Mouse (Mus musculus): ENCODE data around the gene Slc4a1. TPM values are rescaled to one million over a fixed set of nuclear protein-coding genes. Genes with fewer than 3 reads are reported as not detected.

Gene Slc4a1
- polyA plus RNA-seq, 1 experiment = 0.72 TPM

- Histone ChIP-seq H3K27ac (ENCODE audit: insufficient read depth, low read length) (peak overlapping the region; percentile 97), H3K4me3 (replicated peaks; ENCODE audit: insufficient read depth, low read depth, low read length) (peak overlapping the region; percentile 67), H3K27me3 (ENCODE audit: control insufficient read depth, insufficient read depth, low read length) (no peaks in the 10 kb centered on the region), H3K4me1 (ENCODE audit: control insufficient read depth, insufficient read depth, low read length) (no peaks in the 10 kb centered on the region; the same call in 1 of the 2 replicates)
- TF ChIP-seq POLR2A (IDR thresholded peaks at IDR 0.05; ENCODE audit: borderline replicate concordance, insufficient read depth, low read length) (peak; percentile 90), CTCF (IDR thresholded peaks at IDR 0.05; ENCODE audit: borderline replicate concordance, insufficient read depth, low read depth, low read length) (no peak)
- DNase-seq = peak; percentile 92 to 97
- WGBS = 1% methylated on average over 38 of the region's 38 CpGs
These were observed 45.9 kb downstream of the Slc4a1 start for GRCm38 (mm10) chr11:102319941-102320685.

- TF ChIP-seq CTCF (IDR thresholded peaks at IDR 0.05; ENCODE audit: borderline replicate concordance, insufficient read depth, low read depth, low read length) (no peak), POLR2A (IDR thresholded peaks at IDR 0.05; ENCODE audit: borderline replicate concordance, insufficient read depth, low read length) (peak; percentile 78; the same call in 1 of the 2 replicates)
- DNase-seq = peak; percentile 93 to 96
- under 1% methylated on average over 25 of the region's 25 CpGs for WGBS
- Histone ChIP-seq H3K27ac (ENCODE audit: insufficient read depth, low read length) (peak within 1 kb of the TSS; percentile 100), H3K4me1 (ENCODE audit: control insufficient read depth, insufficient read depth, low read length) (no peaks in the 10 kb centered on the region; the same call in 1 of the 2 replicates), H3K4me3 (replicated peaks; ENCODE audit: insufficient read depth, low read depth, low read length) (peak within 1 kb of the TSS; percentile 67), H3K27me3 (ENCODE audit: control insufficient read depth, insufficient read depth, low read length) (no peaks in the 10 kb centered on the region)
These were observed 46.6 kb downstream of the Slc4a1 start, which contains the start of gene Ubtf for GRCm38 (mm10) chr11:102319410-102319792. Ubtf (minus strand) TSS chr11:102319742.

- under 1% methylated on average over 84 of the region's 84 CpGs for WGBS
- TF ChIP-seq POLR2A (IDR thresholded peaks at IDR 0.05; ENCODE audit: borderline replicate concordance, insufficient read depth, low read length) (0 out of 2 replicates have a peak, but pooled peaks have one; percentile 19), CTCF (IDR thresholded peaks at IDR 0.05; ENCODE audit: borderline replicate concordance, insufficient read depth, low read depth, low read length) (no peak)
- Histone ChIP-seq H3K27ac (ENCODE audit: insufficient read depth, low read length) (peak overlapping the region; percentile 100), H3K27me3 (ENCODE audit: control insufficient read depth, insufficient read depth, low read length) (no peaks in the 10 kb centered on the region), H3K4me3 (replicated peaks; ENCODE audit: insufficient read depth, low read depth, low read length) (peak overlapping the region; percentile 67), H3K4me1 (ENCODE audit: control insufficient read depth, insufficient read depth, low read length) (no peaks in the 10 kb centered on the region; the same call in 1 of the 2 replicates)
- DNase-seq = peak in 1 of 2 experiments; percentile 65
These were observed 47.2 kb downstream of the Slc4a1 start for GRCm38 (mm10) chr11:102318576-102319409.

- Histone ChIP-seq H3K4me3 (replicated peaks; ENCODE audit: insufficient read depth, low read depth, low read length) (peak overlapping the region; percentile 67), H3K27ac (ENCODE audit: insufficient read depth, low read length) (peak overlapping the region; percentile 100), H3K27me3 (ENCODE audit: control insufficient read depth, insufficient read depth, low read length) (no peaks in the 10 kb centered on the region), H3K4me1 (ENCODE audit: control insufficient read depth, insufficient read depth, low read length) (no peaks in the 10 kb centered on the region; the same call in 1 of the 2 replicates)
- WGBS = 1% methylated on average over 71 of the region's 77 CpGs
- peak; percentile 76 to 81 for DNase-seq
- TF ChIP-seq POLR2A (IDR thresholded peaks at IDR 0.05; ENCODE audit: borderline replicate concordance, insufficient read depth, low read length) (no peak), CTCF (IDR thresholded peaks at IDR 0.05; ENCODE audit: borderline replicate concordance, insufficient read depth, low read depth, low read length) (no peak)
These were observed 48.0 kb downstream of the Slc4a1 start for GRCm38 (mm10) chr11:102317901-102318575.

- no peaks in the 10 kb centered on the region; the same call in 1 of the 2 replicates for H3K4me1 ChIP-seq (ENCODE audit: control insufficient read depth, insufficient read depth, low read length)
- peak; percentile 71 to 78 for DNase-seq
- no peak for TF ChIP-seq POLR2A (IDR thresholded peaks at IDR 0.05; ENCODE audit: borderline replicate concordance, insufficient read depth, low read length)
- no peak; the same call in 1 of the 2 replicates for TF ChIP-seq CTCF (IDR thresholded peaks at IDR 0.05; ENCODE audit: borderline replicate concordance, insufficient read depth, low read depth, low read length)
These were observed 48.6 kb downstream of the Slc4a1 start for GRCm38 (mm10) chr11:102317298-102317900.

GRCm38 (mm10) chr11:102316572-102317297, 49.3 kb downstream of the Slc4a1 start:
- Histone ChIP-seq H3K4me1 (ENCODE audit: control insufficient read depth, insufficient read depth, low read length) (no peaks in the 10 kb centered on the region; the same call in 1 of the 2 replicates), H3K27me3 (ENCODE audit: control insufficient read depth, insufficient read depth, low read length) (no peaks in the 10 kb centered on the region), H3K4me3 (replicated peaks; ENCODE audit: insufficient read depth, low read depth, low read length) (peak overlapping the region; percentile 67), H3K27ac (ENCODE audit: insufficient read depth, low read length) (peak overlapping the region; percentile 99)
- no peak for TF ChIP-seq POLR2A (IDR thresholded peaks at IDR 0.05; ENCODE audit: borderline replicate concordance, insufficient read depth, low read length)
- TF ChIP-seq CTCF (IDR thresholded peaks at IDR 0.05; ENCODE audit: borderline replicate concordance, insufficient read depth, low read depth, low read length) = no peak
- DNase-seq = peak; percentile 89
- WGBS = under 1% methylated on average over 72 of the region's 80 CpGs

More at GRCm38 (mm10) chr11:102317298-102317900, 48.6 kb downstream of the Slc4a1 start:
- H3K27me3 ChIP-seq (ENCODE audit: control insufficient read depth, insufficient read depth, low read length) = no peaks in the 10 kb centered on the region
- peak overlapping the region; percentile 99 for H3K27ac ChIP-seq (ENCODE audit: insufficient read depth, low read length)
- WGBS = 1% methylated on average over 61 of the region's 87 CpGs
- peak overlapping the region; percentile 67 for H3K4me3 ChIP-seq (replicated peaks; ENCODE audit: insufficient read depth, low read depth, low read length)
